Mouse (Mus musculus) hindlimb bud, embryonic 11.5 days (tissue): ENCODE data around the gene 1700093K21Rik.
"Not testable (repeated sequence)": the region's sequence is repeated elsewhere in the genome, so short reads cannot be mapped to it uniquely, and the experiment has no call there.

ENCODE experiments used
- DNase-seq: peaks from one replicate; pipeline ENCODE4 v3.0.0-alpha.2; 2012; ENCODE audit warnings: low read depth, low spot score; ENCODE audit errors: extremely low spot score

1700093K21Rik gene

GRCm38 (mm10) chr11:23520473-23521205 lies at the start of gene 1700093K21Rik:
1700093K21Rik (minus strand) TSS chr11:23521155.
- no peak for DNase-seq

GRCm38 (mm10) chr11:23570130-23570529 lies 49.2 kb upstream of the 1700093K21Rik start:
- no peak for DNase-seq

- peak; percentile 42 for DNase-seq
Measured at GRCm38 (mm10) chr11:23565761-23566160, 44.8 kb upstream of the 1700093K21Rik start.

GRCm38 (mm10) chr11:23557039-23557630 lies 36.2 kb upstream of the 1700093K21Rik start:
- no peak for DNase-seq

GRCm38 (mm10) chr11:23537446-23537845 lies 16.5 kb upstream of the 1700093K21Rik start:
- DNase-seq, result no peak

- DNase-seq, result no peak
Measured at GRCm38 (mm10) chr11:23518981-23519380, 2.0 kb downstream of the 1700093K21Rik start.

GRCm38 (mm10) chr11:23515315-23515714 lies 5.6 kb downstream of the 1700093K21Rik start:
- no peak for DNase-seq

GRCm38 (mm10) chr11:23514785-23515184 lies 6.2 kb downstream of the 1700093K21Rik start:
- DNase-seq, result not testable (repeated sequence)

- DNase-seq, result not testable (repeated sequence)
Measured at GRCm38 (mm10) chr11:23504801-23505200, 16.2 kb downstream of the 1700093K21Rik start.

GRCm38 (mm10) chr11:23498609-23499008 lies 22.3 kb downstream of the 1700093K21Rik start:
- DNase-seq, result no peak

- DNase-seq, result peak; percentile 82
Measured at GRCm38 (mm10) chr11:23497718-23498509, 23.0 kb downstream of the 1700093K21Rik start, which contains the start of gene Ahsa2. Ahsa2 (minus strand) TSS chr11:23498030.

- peak; percentile 28 for DNase-seq
Measured at GRCm38 (mm10) chr11:23497335-23497717, 23.6 kb downstream of the 1700093K21Rik start.

GRCm38 (mm10) chr11:23496661-23497060 lies 24.3 kb downstream of the 1700093K21Rik start:
- no peak for DNase-seq

GRCm38 (mm10) chr11:23495231-23495630 lies 25.7 kb downstream of the 1700093K21Rik start:
- DNase-seq, result no peak

- no peak for DNase-seq
Measured at GRCm38 (mm10) chr11:23492048-23492790, 28.7 kb downstream of the 1700093K21Rik start.

- DNase-seq, result no peak
Measured at GRCm38 (mm10) chr11:23489955-23490354, 31.0 kb downstream of the 1700093K21Rik start.
